Mouse (Mus musculus) kidney, adult 2 months (tissue): Measurements from ENCODE around the gene Cd247.

Experiments used
- CTCF ChIP-seq: fragments of 200-500 bp; conservative IDR thresholded peaks from 2 replicates; pipeline ENCODE4 v1.5.1; 2011; ENCODE audit warnings: low read depth, mild to moderate bottlenecking, control low read depth, low read length, moderate library complexity, mixed read lengths; ENCODE audit not compliant: insufficient read depth, insufficient read length
- POLR2A ChIP-seq: fragments of 200-500 bp; IDR thresholded peaks from one replicate; pipeline ENCODE4 v1.6.1; 2011; ENCODE audit warnings: low read depth, low read length, control low read depth

GRCm38 (mm10) chr1:165903596-165903995 is 115.1 kb downstream of the Cd247 start:
- no peak for TF ChIP-seq CTCF
- no peak for TF ChIP-seq POLR2A
